ENCODE assay signal across 30 mouse cellular contexts in genomic region chr11:5827931-5828330, GRCm38 (mm10). TPM values are rescaled to one million over a fixed set of nuclear protein-coding genes. Genes with fewer than 3 reads are reported as not detected.
DNase-seq lines count a peak whose midpoint lies in the region; ATAC-seq and TF ChIP-seq lines count a peak whose summit lies in the region.
"Had no signal": no experiment of that assay in that cellular context is flagged by ENCODE, and none has a peak within 500 bp of the region (broad histone marks: within the 10 kb centered on the region; RNA-seq: fewer than 3 reads in every experiment).

No protein-coding gene starts in this region.

- no peaks in the 10 kb centered on the region for H3K9me3 ChIP-seq in heart, embryonic 16.5 days (replicated peaks; ENCODE audit: control insufficient read depth, low read length)
- H3K9me3 ChIP-seq in lung, postnatal 0 days (ENCODE audit: low read length): no peaks in the 10 kb centered on the region
- H3K9me3 ChIP-seq: embryonic facial prominence, embryonic 13.5 days; embryonic facial prominence, embryonic 15.5 days; forebrain, embryonic 10.5 days; forebrain, embryonic 12.5 days had no signal

- TF ChIP-seq CTCF in lung, postnatal 0 days (IDR thresholded peaks at IDR 0.05): no peak
- TF ChIP-seq CTCF in cerebellum, adult 2 months (IDR thresholded peaks at IDR 0.05; ENCODE audit: borderline replicate concordance, insufficient read depth, low read depth, low read length): no peak

- WGBS in heart, embryonic 16.5 days: 80% methylated on average over 5 of the region's 5 CpGs
- 83% methylated on average over 5 of the region's 5 CpGs for WGBS in lung, postnatal 0 days
- WGBS in cerebellum, adult 2 months: 82% methylated on average over 5 of the region's 5 CpGs

- no peak overlapping the region; the same call in 1 of the 2 replicates for H3K9ac ChIP-seq in heart, embryonic 16.5 days (ENCODE audit: low read length)
- H3K9ac ChIP-seq in lung, postnatal 0 days (replicated peaks; ENCODE audit: low read depth): no peak overlapping the region
- H3K9ac ChIP-seq: embryonic facial prominence, embryonic 13.5 days; embryonic facial prominence, embryonic 15.5 days; forebrain, embryonic 12.5 days had no signal

- intact Hi-C loops in heart, postnatal 25 days (cut with DNase I): no loop called here

- peak overlapping the region; percentile 53 for H3K27ac ChIP-seq in heart, embryonic 16.5 days (ENCODE audit: low read length)
- peak overlapping the region; percentile 43 for H3K27ac ChIP-seq in lung, postnatal 0 days (ENCODE audit: low read length)
- H3K27ac ChIP-seq in cerebellum, adult 2 months (ENCODE audit: insufficient read depth, low read length): no peak overlapping the region
- H3K27ac ChIP-seq: embryonic facial prominence, embryonic 13.5 days; embryonic facial prominence, embryonic 15.5 days; forebrain, embryonic 10.5 days; forebrain, embryonic 12.5 days had no signal

- no peak for ATAC-seq in heart, embryonic 16.5 days (replicated peaks; ENCODE audit: extremely low read depth, insufficient read depth, low FRiP score)
- no peak for ATAC-seq in lung, postnatal 0 days
- ATAC-seq in megakaryocyte-erythroid progenitor cell, adult 5-6 weeks (replicated peaks; ENCODE audit: low FRiP score, low TSS enrichment, poor library complexity, severe bottlenecking): 0 out of 2 replicates have a peak, but pooled peaks have one; percentile 15
- ATAC-seq: activated CD4-positive, CD25-positive, alpha-beta regulatory T cell, adult 4 months; CD4-positive, CD25-positive, alpha-beta regulatory T cell, adult 4 months; forebrain, embryonic 14.5 days; forebrain, embryonic 16.5 days; Patski had no signal

- H3K36me3 ChIP-seq in heart, embryonic 16.5 days (ENCODE audit: control insufficient read depth, insufficient read depth): peaks cover 35% of the 10 kb centered on the region
- H3K36me3 ChIP-seq in lung, postnatal 0 days (ENCODE audit: insufficient read depth, low read length): peaks cover 15% of the 10 kb centered on the region

- TF ChIP-seq EP300 in lung, postnatal 0 days (IDR thresholded peaks at IDR 0.05): no peak

- peak; percentile 50 for DNase-seq in heart, adult 11 months
- DNase-seq in heart, postnatal 25 days (ENCODE audit: low spot score): no peak
- DNase-seq in heart, adult 18-20 months: no peak
- no peak for DNase-seq in lung, postnatal 0 days (ENCODE audit: low spot score)
- no peak for DNase-seq in lung, postnatal 10 days
- no peak for DNase-seq in cerebellum, adult 2 months
- DNase-seq: adrenal gland, adult 8-10 months; adrenal gland, postnatal 14 days; adrenal gland, postnatal 36 days; B cell, adult 2 months; cerebellum, adult 11-12 months; cerebellum, adult 8-10 months; cerebellum, adult 9-11 months; cerebellum, postnatal 14 days; cerebellum, postnatal 36 days; embryo, embryonic 11 days had no signal

- no peak overlapping the region for H3K4me2 ChIP-seq in heart, embryonic 16.5 days (ENCODE audit: low read depth, low read length)
- H3K4me2 ChIP-seq in lung, postnatal 0 days (replicated peaks; ENCODE audit: low read depth, low read length): no peak overlapping the region
- H3K4me2 ChIP-seq: embryonic facial prominence, embryonic 13.5 days; embryonic facial prominence, embryonic 15.5 days; forebrain, embryonic 12.5 days had no signal

- TF ChIP-seq POLR2A in cerebellum, adult 2 months (IDR thresholded peaks at IDR 0.05; ENCODE audit: borderline replicate concordance, insufficient read depth, low read length): no peak

- H3K4me1 ChIP-seq in heart, embryonic 16.5 days (ENCODE audit: control insufficient read depth, insufficient read depth, low read length): peaks cover 19% of the 10 kb centered on the region
- H3K4me1 ChIP-seq in lung, postnatal 0 days (ENCODE audit: insufficient read depth, low read depth, low read length): no peaks in the 10 kb centered on the region
- no peaks in the 10 kb centered on the region; the same call in 1 of the 2 replicates for H3K4me1 ChIP-seq in cerebellum, adult 2 months (ENCODE audit: control insufficient read depth, insufficient read depth, low read length)
- H3K4me1 ChIP-seq: embryonic facial prominence, embryonic 13.5 days; embryonic facial prominence, embryonic 15.5 days; forebrain, embryonic 10.5 days; forebrain, embryonic 12.5 days had no signal

- no peak overlapping the region for H3K4me3 ChIP-seq in heart, embryonic 16.5 days (ENCODE audit: low read length)
- H3K4me3 ChIP-seq in lung, postnatal 0 days (ENCODE audit: low read depth, low read length): no peak overlapping the region
- no peak overlapping the region for H3K4me3 ChIP-seq in cerebellum, adult 2 months (replicated peaks; ENCODE audit: insufficient read depth, low read depth, low read length)
- H3K4me3 ChIP-seq: embryonic facial prominence, embryonic 13.5 days; embryonic facial prominence, embryonic 15.5 days; erythroblast, embryonic 14.5 days; forebrain, embryonic 10.5 days; forebrain, embryonic 12.5 days had no signal

- no peaks in the 10 kb centered on the region for H3K27me3 ChIP-seq in heart, embryonic 16.5 days (ENCODE audit: control insufficient read depth, insufficient read depth, low read length)
- no peaks in the 10 kb centered on the region for H3K27me3 ChIP-seq in lung, postnatal 0 days (replicated peaks; ENCODE audit: insufficient read depth, low read length)
- H3K27me3 ChIP-seq in cerebellum, adult 2 months (ENCODE audit: control insufficient read depth, insufficient read depth, low read length): no peaks in the 10 kb centered on the region
- H3K27me3 ChIP-seq: CH12.LX; embryonic facial prominence, embryonic 13.5 days; embryonic facial prominence, embryonic 15.5 days; forebrain, embryonic 12.5 days; Patski had no signal

RNA-seq across cellular contexts. Expression of gene Polm, which starts 9.9 kb away (rescaled TPM):
- 1 to 10 TPM; 3.0 to 3.6 TPM for total RNA-seq in heart, postnatal 25 days (2021)
- polyA plus RNA-seq in heart, embryonic 16.5 days (2015; fragmentation: Nextera tagmentation; extraction: Ambion mirVana): 6.2 and 6.4 TPM in 2 replicates
- 1 to 10 TPM; 1.7 to 3.3 TPM for total RNA-seq in heart, adult 18-20 months (2021)
- 5.9 and 8.2 TPM in 2 replicates for polyA plus RNA-seq in lung, postnatal 0 days (2015; fragmentation: Nextera tagmentation; extraction: Ambion mirVana)
- 8.8 and 15.2 TPM in 2 replicates for total RNA-seq in megakaryocyte-erythroid progenitor cell, adult 5-6 weeks (2014; fragmentation: Nextera tagmentation)
- total RNA-seq in megakaryocyte-erythroid progenitor cell, adult 5-6 weeks (2017): 3.6 and 3.9 TPM in 2 replicates
- polyA plus RNA-seq in cerebellum, adult 2 months (2012; rRNA removed): 15.0 and 19.3 TPM in 2 replicates

RNA-seq across cellular contexts. Expression of gene Pgam2, which starts 24.4 kb away (rescaled TPM):
- total RNA-seq in heart, postnatal 25 days (2021): 100 to 1,000 TPM; 914 to 924 TPM
- polyA plus RNA-seq in heart, embryonic 16.5 days (2015; fragmentation: Nextera tagmentation; extraction: Ambion mirVana): 1,049 and 1,143 TPM in 2 replicates
- 1,000 to 10,000 TPM in 1 of 2 experiments, 100 to 1,000 TPM in 1; 827 to 1,050 TPM for total RNA-seq in heart, adult 18-20 months (2021)
- polyA plus RNA-seq in lung, postnatal 0 days (2015; fragmentation: Nextera tagmentation; extraction: Ambion mirVana): 28.8 and 29.8 TPM in 2 replicates
- total RNA-seq in megakaryocyte-erythroid progenitor cell, adult 5-6 weeks (2014; fragmentation: Nextera tagmentation): 0.24 TPM in 1 of 2 replicates, not detected in the other
- not detected in 2 replicates for total RNA-seq in megakaryocyte-erythroid progenitor cell, adult 5-6 weeks (2017)
- 0.63 and 1.1 TPM in 2 replicates for polyA plus RNA-seq in cerebellum, adult 2 months (2012; rRNA removed)
- total RNA-seq: adrenal gland, adult 8-10 months; adrenal gland, postnatal 14 days; adrenal gland, postnatal 36 days; common myeloid progenitor, adult 5-6 weeks had no signal
- polyA plus RNA-seq: erythroblast, embryonic 14.5 days had no signal

RNA-seq across cellular contexts. Expression of gene Aebp1, which starts 33.8 kb away (rescaled TPM):
- 10 to 100 TPM; 18.5 to 23.3 TPM for total RNA-seq in heart, postnatal 25 days (2021)
- 35.7 and 36.5 TPM in 2 replicates for polyA plus RNA-seq in heart, embryonic 16.5 days (2015; fragmentation: Nextera tagmentation; extraction: Ambion mirVana)
- total RNA-seq in heart, adult 18-20 months (2021): 10 to 100 TPM; 16.4 to 26.9 TPM
- polyA plus RNA-seq in lung, postnatal 0 days (2015; fragmentation: Nextera tagmentation; extraction: Ambion mirVana): 21.8 and 22.3 TPM in 2 replicates
- not detected in 2 replicates for total RNA-seq in megakaryocyte-erythroid progenitor cell, adult 5-6 weeks (2014; fragmentation: Nextera tagmentation)
- not detected in 2 replicates for total RNA-seq in megakaryocyte-erythroid progenitor cell, adult 5-6 weeks (2017)
- 10.3 and 13.2 TPM in 2 replicates for polyA plus RNA-seq in cerebellum, adult 2 months (2012; rRNA removed)
- total RNA-seq: common myeloid progenitor, adult 5-6 weeks had no signal

RNA-seq across cellular contexts. Expression of gene Dbnl, which starts 39.6 kb away (rescaled TPM):
- 10 to 100 TPM; 26.1 to 27.2 TPM for total RNA-seq in heart, postnatal 25 days (2021)
- polyA plus RNA-seq in heart, embryonic 16.5 days (2015; fragmentation: Nextera tagmentation; extraction: Ambion mirVana): 82.8 and 86.7 TPM in 2 replicates
- 10 to 100 TPM; 29.3 to 31.6 TPM for total RNA-seq in heart, adult 18-20 months (2021)
- 98.0 and 99.7 TPM in 2 replicates for polyA plus RNA-seq in lung, postnatal 0 days (2015; fragmentation: Nextera tagmentation; extraction: Ambion mirVana)
- total RNA-seq in megakaryocyte-erythroid progenitor cell, adult 5-6 weeks (2014; fragmentation: Nextera tagmentation): 47.1 and 48.7 TPM in 2 replicates
- total RNA-seq in megakaryocyte-erythroid progenitor cell, adult 5-6 weeks (2017): 58.7 and 68.5 TPM in 2 replicates
- polyA plus RNA-seq in cerebellum, adult 2 months (2012; rRNA removed): 80.9 and 83.7 TPM in 2 replicates

RNA-seq across cellular contexts. Expression of gene Pold2, which starts 50.2 kb away (rescaled TPM):
- total RNA-seq in heart, postnatal 25 days (2021): 10 to 100 TPM; 29.2 to 33.2 TPM
- polyA plus RNA-seq in heart, embryonic 16.5 days (2015; fragmentation: Nextera tagmentation; extraction: Ambion mirVana): 113 and 115 TPM in 2 replicates
- 10 to 100 TPM; 35.4 to 40.6 TPM for total RNA-seq in heart, adult 18-20 months (2021)
- polyA plus RNA-seq in lung, postnatal 0 days (2015; fragmentation: Nextera tagmentation; extraction: Ambion mirVana): 30.1 and 34.1 TPM in 2 replicates
- total RNA-seq in megakaryocyte-erythroid progenitor cell, adult 5-6 weeks (2014; fragmentation: Nextera tagmentation): 115 and 138 TPM in 2 replicates
- 55.7 and 85.8 TPM in 2 replicates for total RNA-seq in megakaryocyte-erythroid progenitor cell, adult 5-6 weeks (2017)
- 47.4 and 55.0 TPM in 2 replicates for polyA plus RNA-seq in cerebellum, adult 2 months (2012; rRNA removed)

Comparison
In these comparisons a context has a peak if more than half of its experiments do, and no peak if none do; other contexts are left out.
1. RNA of gene Pgam2, which starts 24.4 kb away (total RNA-seq): 827 to 1,050 TPM in heart, adult 18-20 months and 914 to 924 TPM in heart, postnatal 25 days; 0.24 TPM in megakaryocyte-erythroid progenitor cell, adult 5-6 weeks; every median in the first group is over 100 times any median in the second.
2. RNA of gene Aebp1, which starts 33.8 kb away (total RNA-seq): 16.4 to 26.9 TPM in heart, adult 18-20 months and 18.5 to 23.3 TPM in heart, postnatal 25 days; not detected in megakaryocyte-erythroid progenitor cell, adult 5-6 weeks; every median in the first group is over 10 times any median in the second.